In the genomic region with DNA sequence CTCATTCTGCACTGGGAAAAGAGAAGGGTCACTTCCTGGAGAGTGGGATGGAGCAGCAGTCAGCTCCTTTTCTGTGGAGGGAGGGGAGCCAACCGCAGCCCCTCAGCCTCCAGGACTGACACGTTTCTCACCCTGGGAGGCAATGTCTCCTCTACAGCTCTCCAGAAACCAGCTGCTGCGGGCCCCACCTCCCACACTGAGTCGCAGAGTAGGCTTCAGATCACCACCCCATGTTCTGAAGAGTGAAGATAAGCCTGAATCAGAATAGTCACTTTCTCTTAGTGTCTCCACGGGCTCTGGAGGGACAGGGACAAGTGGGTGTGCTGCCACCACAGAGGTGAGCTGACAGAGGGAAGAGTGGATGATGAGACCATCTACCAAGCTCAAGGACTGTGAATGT, we compare ENCODE assay signal across 12 mouse cellular contexts.
"Had no signal": no experiment of that assay in that cellular context is flagged by ENCODE, and none has a peak within 500 bp of the region (broad histone marks: within the 10 kb centered on the region; RNA-seq: fewer than 3 reads in every experiment).

No protein-coding gene starts in this region.

- H3K27me3 ChIP-seq: kidney, embryonic 15.5 days; limb, embryonic 15.5 days; neural tube, embryonic 15.5 days had no signal

- DNase-seq: kidney, adult 2 months; kidney, postnatal 14 days; lung, adult 18-20 months; midbrain, embryonic 14.5 days; thymus, adult 18-20 months; thymus, postnatal 14 days had no signal

- H3K9me3 ChIP-seq: kidney, embryonic 15.5 days; limb, embryonic 15.5 days; midbrain, embryonic 10.5 days; neural tube, embryonic 15.5 days had no signal

- H3K4me1 ChIP-seq: kidney, embryonic 15.5 days; limb, embryonic 15.5 days; midbrain, embryonic 10.5 days; neural tube, embryonic 15.5 days had no signal

- H3K27ac ChIP-seq: kidney, embryonic 15.5 days; left cerebral cortex, adult 2 months; limb, embryonic 15.5 days; midbrain, embryonic 10.5 days; neural tube, embryonic 15.5 days had no signal

- H3K4me3 ChIP-seq: kidney, embryonic 15.5 days; left cerebral cortex, adult 2 months; limb, embryonic 15.5 days; midbrain, embryonic 10.5 days; myocyte; neural tube, embryonic 15.5 days had no signal

- H3K9ac ChIP-seq: kidney, embryonic 15.5 days; limb, embryonic 15.5 days; neural tube, embryonic 15.5 days had no signal

- H3K4me2 ChIP-seq: kidney, embryonic 15.5 days; limb, embryonic 15.5 days; neural tube, embryonic 15.5 days had no signal
